In genomic region chr6:88873965-88874867, GRCm38 (mm10) we compare ENCODE assay signal across 8 mouse cellular contexts. TPM values are rescaled to one million over a fixed set of nuclear protein-coding genes. Genes with fewer than 3 reads are reported as not detected.
A peak's percentile ranks its signal among the peaks of the same experiment; 100 is the strongest.
DNase-seq lines count a peak whose midpoint lies in the region; ATAC-seq and TF ChIP-seq lines count a peak whose summit lies in the region.

No protein-coding gene starts in this region.

- intact Hi-C loops in heart, postnatal 36 days (cut with DNase I) = no loop called here

- H3K9me3 ChIP-seq in heart, embryonic 13.5 days = peaks cover 7% of the 10 kb centered on the region
- no peaks in the 10 kb centered on the region for H3K9me3 ChIP-seq in embryonic facial prominence, embryonic 11.5 days (replicated peaks; ENCODE audit: control insufficient read depth, low read length)
- H3K9me3 ChIP-seq in hindbrain, postnatal 0 days (ENCODE audit: low read length) = no peaks in the 10 kb centered on the region
- no peaks in the 10 kb centered on the region for H3K9me3 ChIP-seq in stomach, embryonic 14.5 days (ENCODE audit: control insufficient read depth, low read depth, low read length)

- H3K4me3 ChIP-seq in heart, embryonic 13.5 days = peak overlapping the region; percentile 81
- H3K4me3 ChIP-seq in embryonic facial prominence, embryonic 11.5 days (ENCODE audit: low read depth, low read length) = peak overlapping the region; percentile 74
- peak overlapping the region; percentile 81 for H3K4me3 ChIP-seq in hindbrain, postnatal 0 days (ENCODE audit: low read length)
- H3K4me3 ChIP-seq in stomach, embryonic 14.5 days (ENCODE audit: low read depth, low read length) = peak overlapping the region; percentile 65

- H3K4me1 ChIP-seq in heart, embryonic 13.5 days = peaks cover 30% of the 10 kb centered on the region
- H3K4me1 ChIP-seq in embryonic facial prominence, embryonic 11.5 days (ENCODE audit: control insufficient read depth, insufficient read depth, low read length) = no peaks in the 10 kb centered on the region; the same call in 1 of the 2 replicates
- H3K4me1 ChIP-seq in hindbrain, postnatal 0 days (ENCODE audit: insufficient read depth, low read length) = peaks cover 7% of the 10 kb centered on the region; the same call in 1 of the 2 replicates
- peaks cover 16% of the 10 kb centered on the region; the same call in 1 of the 2 replicates for H3K4me1 ChIP-seq in stomach, embryonic 14.5 days (ENCODE audit: control insufficient read depth, insufficient read depth, low read length)

- peaks cover 35% of the 10 kb centered on the region for H3K27me3 ChIP-seq in heart, embryonic 13.5 days (replicated peaks)
- H3K27me3 ChIP-seq in embryonic facial prominence, embryonic 11.5 days (ENCODE audit: control insufficient read depth, insufficient read depth, low read length) = no peaks in the 10 kb centered on the region
- no peaks in the 10 kb centered on the region for H3K27me3 ChIP-seq in hindbrain, postnatal 0 days (ENCODE audit: insufficient read depth, low read length)
- H3K27me3 ChIP-seq in stomach, embryonic 14.5 days (ENCODE audit: control insufficient read depth, insufficient read depth, low read length) = no peaks in the 10 kb centered on the region

- peak overlapping the region; percentile 100 for H3K4me2 ChIP-seq in heart, embryonic 13.5 days
- H3K4me2 ChIP-seq in embryonic facial prominence, embryonic 11.5 days (ENCODE audit: low read depth, low read length) = peak overlapping the region; percentile 98
- peak overlapping the region; percentile 71 for H3K4me2 ChIP-seq in hindbrain, postnatal 0 days (ENCODE audit: low read depth, low read length)
- H3K4me2 ChIP-seq in stomach, embryonic 14.5 days (replicated peaks; ENCODE audit: low read depth, low read length) = peak overlapping the region; percentile 96

- ATAC-seq in heart, embryonic 13.5 days (ENCODE audit: extremely low read depth, insufficient number of reproducible peaks, low FRiP score, low TSS enrichment) = peak; percentile 10; the same call in 1 of the 2 replicates
- ATAC-seq in embryonic facial prominence, embryonic 11.5 days (replicated peaks; ENCODE audit: insufficient number of reproducible peaks, low FRiP score, low TSS enrichment, low read depth) = peak; percentile 31
- peak; percentile 68 for ATAC-seq in hindbrain, postnatal 0 days
- peak; percentile 39; the same call in 1 of the 2 replicates for ATAC-seq in stomach, embryonic 14.5 days (ENCODE audit: insufficient number of reproducible peaks, insufficient read depth, low FRiP score, low read depth)

- TF ChIP-seq CTCF in hindbrain, postnatal 0 days (IDR thresholded peaks at IDR 0.05; ENCODE audit: low read depth) = no peak

- peak overlapping the region; percentile 90 for H3K9ac ChIP-seq in heart, embryonic 13.5 days
- H3K9ac ChIP-seq in embryonic facial prominence, embryonic 11.5 days (replicated peaks; ENCODE audit: low read length) = peak overlapping the region; percentile 80
- peak overlapping the region; percentile 94 for H3K9ac ChIP-seq in hindbrain, postnatal 0 days (replicated peaks; ENCODE audit: low read length)
- H3K9ac ChIP-seq in stomach, embryonic 14.5 days (replicated peaks; ENCODE audit: low read depth, low read length) = peak overlapping the region; percentile 77

- no peak for DNase-seq in heart, postnatal 36 days
- peak; percentile 61 for DNase-seq in ZHBTc4 (ENCODE audit: low read depth, low spot score)
- DNase-seq in embryonic facial prominence, embryonic 11.5 days (ENCODE audit: low spot score) = peak; percentile 50
- DNase-seq in hindbrain, postnatal 0 days (ENCODE audit: low spot score) = peak; percentile 71
- DNase-seq in lung, postnatal 4 days = peak; percentile 14 to 40
- DNase-seq in spleen, postnatal 10 days (ENCODE audit: low spot score in 2 of 2) = no peak

- no peaks in the 10 kb centered on the region for H3K36me3 ChIP-seq in heart, embryonic 13.5 days
- H3K36me3 ChIP-seq in embryonic facial prominence, embryonic 11.5 days (replicated peaks; ENCODE audit: control insufficient read depth, insufficient read depth, low read depth, low read length) = no peaks in the 10 kb centered on the region
- no peaks in the 10 kb centered on the region for H3K36me3 ChIP-seq in hindbrain, postnatal 0 days (ENCODE audit: insufficient read depth, low read length)
- no peaks in the 10 kb centered on the region for H3K36me3 ChIP-seq in stomach, embryonic 14.5 days (ENCODE audit: control insufficient read depth, insufficient read depth, low read length)

- no peak overlapping the region for H3K27ac ChIP-seq in heart, embryonic 13.5 days (replicated peaks)
- H3K27ac ChIP-seq in embryonic facial prominence, embryonic 11.5 days (replicated peaks; ENCODE audit: low read depth, low read length) = no peak overlapping the region
- H3K27ac ChIP-seq in hindbrain, postnatal 0 days = peak overlapping the region; percentile 97
- H3K27ac ChIP-seq in stomach, embryonic 14.5 days (ENCODE audit: low read length) = no peak overlapping the region

- WGBS in heart, embryonic 13.5 days = 5% methylated on average over 61 of the region's 74 CpGs
- WGBS in embryonic facial prominence, embryonic 11.5 days = 5% methylated on average over 65 of the region's 74 CpGs
- 2% methylated on average over 56 of the region's 74 CpGs for WGBS in hindbrain, postnatal 0 days
- WGBS in stomach, embryonic 14.5 days = 1% methylated on average over 74 of the region's 74 CpGs

RNA-seq across cellular contexts. Expression of gene Podxl2, which starts 0.6 kb away (rescaled TPM):
- polyA plus RNA-seq in heart, embryonic 13.5 days (2015; fragmentation: Nextera tagmentation; extraction: Ambion mirVana) = 44.1 and 46.1 TPM in 2 replicates
- 10 to 100 TPM; 13.7 to 21.2 TPM for total RNA-seq in heart, postnatal 36 days (2021)
- 56.8 and 71.1 TPM in 2 replicates for polyA plus RNA-seq in embryonic facial prominence, embryonic 11.5 days (2014; fragmentation: Nextera tagmentation; extraction: Ambion mirVana)
- 1,247 and 1,290 TPM in 2 replicates for total RNA-seq in hindbrain, postnatal 0 days (2014; rRNA removed)
- 675 and 695 TPM in 2 replicates for polyA plus RNA-seq in hindbrain, postnatal 0 days (2015; fragmentation: Nextera tagmentation; extraction: Ambion mirVana)
- polyA plus RNA-seq in stomach, embryonic 14.5 days (2014; fragmentation: Nextera tagmentation; extraction: Ambion mirVana) = 79.8 and 85.3 TPM in 2 replicates

RNA-seq across cellular contexts. Expression of gene Mcm2, which starts 24.4 kb away (rescaled TPM):
- 98.1 and 98.3 TPM in 2 replicates for polyA plus RNA-seq in heart, embryonic 13.5 days (2015; fragmentation: Nextera tagmentation; extraction: Ambion mirVana)
- 1 to 10 TPM; 5.4 to 6.5 TPM for total RNA-seq in heart, postnatal 36 days (2021)
- polyA plus RNA-seq in embryonic facial prominence, embryonic 11.5 days (2014; fragmentation: Nextera tagmentation; extraction: Ambion mirVana) = 202 and 203 TPM in 2 replicates
- 35.3 and 37.0 TPM in 2 replicates for total RNA-seq in hindbrain, postnatal 0 days (2014; rRNA removed)
- polyA plus RNA-seq in hindbrain, postnatal 0 days (2015; fragmentation: Nextera tagmentation; extraction: Ambion mirVana) = 21.7 and 23.3 TPM in 2 replicates
- polyA plus RNA-seq in stomach, embryonic 14.5 days (2014; fragmentation: Nextera tagmentation; extraction: Ambion mirVana) = 112 and 114 TPM in 2 replicates

RNA-seq across cellular contexts. Expression of gene Tpra1, which starts 27.8 kb away (rescaled TPM):
- polyA plus RNA-seq in heart, embryonic 13.5 days (2015; fragmentation: Nextera tagmentation; extraction: Ambion mirVana) = 39.8 and 47.0 TPM in 2 replicates
- total RNA-seq in heart, postnatal 36 days (2021) = 10 to 100 TPM; 35.1 to 35.4 TPM
- 41.0 and 45.0 TPM in 2 replicates for polyA plus RNA-seq in embryonic facial prominence, embryonic 11.5 days (2014; fragmentation: Nextera tagmentation; extraction: Ambion mirVana)
- total RNA-seq in hindbrain, postnatal 0 days (2014; rRNA removed) = 55.2 and 88.4 TPM in 2 replicates
- 49.4 and 56.0 TPM in 2 replicates for polyA plus RNA-seq in hindbrain, postnatal 0 days (2015; fragmentation: Nextera tagmentation; extraction: Ambion mirVana)
- polyA plus RNA-seq in stomach, embryonic 14.5 days (2014; fragmentation: Nextera tagmentation; extraction: Ambion mirVana) = 55.1 and 55.6 TPM in 2 replicates

RNA-seq across cellular contexts. Expression of gene Abtb1, which starts 32.4 kb away (rescaled TPM):
- 23.7 and 26.0 TPM in 2 replicates for polyA plus RNA-seq in heart, embryonic 13.5 days (2015; fragmentation: Nextera tagmentation; extraction: Ambion mirVana)
- 10 to 100 TPM; 28.1 to 29.2 TPM for total RNA-seq in heart, postnatal 36 days (2021)
- polyA plus RNA-seq in embryonic facial prominence, embryonic 11.5 days (2014; fragmentation: Nextera tagmentation; extraction: Ambion mirVana) = 13.7 and 16.5 TPM in 2 replicates
- 62.6 and 78.9 TPM in 2 replicates for total RNA-seq in hindbrain, postnatal 0 days (2014; rRNA removed)
- 31.5 and 34.8 TPM in 2 replicates for polyA plus RNA-seq in hindbrain, postnatal 0 days (2015; fragmentation: Nextera tagmentation; extraction: Ambion mirVana)
- 23.4 and 24.1 TPM in 2 replicates for polyA plus RNA-seq in stomach, embryonic 14.5 days (2014; fragmentation: Nextera tagmentation; extraction: Ambion mirVana)

Comparison
In these comparisons a context has a peak if more than half of its experiments do, and no peak if none do; other contexts are left out.
1. ATAC-seq: peak in every context shown above with its lines; median percentile 68 in hindbrain, postnatal 0 days; 39 in stomach, embryonic 14.5 days; 31 in embryonic facial prominence, embryonic 11.5 days; 10 in heart, embryonic 13.5 days.
2. DNase-seq: peak in ZHBTc4 (single experiment), embryonic facial prominence, embryonic 11.5 days (single experiment), hindbrain, postnatal 0 days (single experiment) and lung, postnatal 4 days (2 of 2); none in heart, postnatal 36 days (0 of 2) and spleen, postnatal 10 days (0 of 2).
3. Peak in every context shown above with its lines, with median percentiles within 50 percentile points of each other: H3K4me2 ChIP-seq, H3K4me3 ChIP-seq and H3K9ac ChIP-seq.